Mouse (Mus musculus) stomach, embryonic 14.5 days (tissue): ENCODE measurements around the gene Hacd1. TPM values are rescaled to one million over a fixed set of nuclear protein-coding genes. Genes with fewer than 3 reads are reported as not detected.
A peak's percentile ranks its signal among the peaks of the same experiment; 100 is the strongest.

Experiments used
- ATAC-seq: fragments of 200-750 bp; cut with Nextera tagmentation; 2 replicates; pipeline ENCODE4 v1.8.0; 2017; ENCODE audit warnings: low read depth, moderate TSS enrichment; ENCODE audit not compliant: insufficient number of reproducible peaks, insufficient read depth, low FRiP score
- H3K27ac ChIP-seq: fragments of 300-500 bp; sonication (generic); 2 replicates; pipeline ENCODE4 v1.5.1; 2014; ENCODE audit warnings: mild to moderate bottlenecking, low read length, moderate library complexity, mixed read lengths
- H3K27me3 ChIP-seq: fragments of 300-500 bp; sonication (generic); 2 replicates; pipeline ENCODE4 v1.6.1; 2014; ENCODE audit warnings: low read length, control low read depth, mixed read lengths; ENCODE audit not compliant: control insufficient read depth, insufficient read depth
- H3K36me3 ChIP-seq: fragments of 300-500 bp; sonication (generic); 2 replicates; pipeline ENCODE4 v1.6.1; 2014; ENCODE audit warnings: mild to moderate bottlenecking, control low read depth, low read length, moderate library complexity, mixed read lengths; ENCODE audit not compliant: control insufficient read depth, insufficient read depth
- H3K4me1 ChIP-seq: fragments of 300-500 bp; sonication (generic); 2 replicates; pipeline ENCODE4 v1.6.1; 2014; ENCODE audit warnings: low read length, control low read depth, mixed read lengths; ENCODE audit not compliant: control insufficient read depth, insufficient read depth
- H3K4me2 ChIP-seq: fragments of 300-500 bp; sonication (generic); replicated peaks from 2 replicates; pipeline ENCODE4 v1.6.1; 2014; ENCODE audit warnings: low read depth, low read length, control low read depth
- H3K4me3 ChIP-seq: fragments of 300-500 bp; sonication (generic); 2 replicates; pipeline ENCODE4 v1.5.1; 2014; ENCODE audit warnings: low read depth, low read length, control low read depth
- H3K9ac ChIP-seq: fragments of 300-500 bp; sonication (generic); replicated peaks from 2 replicates; pipeline ENCODE4 v1.6.1; 2014; ENCODE audit warnings: low read depth, mild to moderate bottlenecking, control low read depth, low read length, moderate library complexity, mixed read lengths
- H3K9me3 ChIP-seq: fragments of 300-500 bp; sonication (generic); 2 replicates; pipeline ENCODE4 v1.6.1; 2016; ENCODE audit warnings: low read depth, low read length, control low read depth; ENCODE audit not compliant: control insufficient read depth
- WGBS: fragments of 180-500 bp; shearing (Covaris S2); extraction: QIAGEN DNeasy Blood & Tissue Kit; methylation state at CpG from one replicate; pipeline ENCODE4 v1.1.7; 2014; 5-methylcytosine and 5-hydroxymethylcytosine counted together
- polyA plus RNA-seq: library from polyadenylated mRNA; unstranded; fragments of >200 nt; fragmentation: Nextera tagmentation; extraction: Ambion mirVana; gene quantifications from 2 replicates; pipeline ENCODE4 v1.2.1, GENCODE M21; 2014

The Hacd1 gene
- polyA plus RNA-seq, 1 experiment from 2014 or later: 127 TPM

GRCm38 (mm10) chr2:14048381-14048780 lies 7.6 kb downstream of the Hacd1 start:
- no peak overlapping the region for H3K4me2 ChIP-seq
- H3K36me3 ChIP-seq: no peaks in the 10 kb centered on the region; the same call in 1 of the 2 replicates
- H3K4me1 ChIP-seq: no peaks in the 10 kb centered on the region
- peak; percentile 67; the same call in 1 of the 2 replicates for ATAC-seq
- H3K27ac ChIP-seq: no peak overlapping the region
- H3K4me3 ChIP-seq: no peak overlapping the region
- H3K9me3 ChIP-seq: no peaks in the 10 kb centered on the region
- no peak overlapping the region for H3K9ac ChIP-seq
- no peaks in the 10 kb centered on the region for H3K27me3 ChIP-seq

DNA sequence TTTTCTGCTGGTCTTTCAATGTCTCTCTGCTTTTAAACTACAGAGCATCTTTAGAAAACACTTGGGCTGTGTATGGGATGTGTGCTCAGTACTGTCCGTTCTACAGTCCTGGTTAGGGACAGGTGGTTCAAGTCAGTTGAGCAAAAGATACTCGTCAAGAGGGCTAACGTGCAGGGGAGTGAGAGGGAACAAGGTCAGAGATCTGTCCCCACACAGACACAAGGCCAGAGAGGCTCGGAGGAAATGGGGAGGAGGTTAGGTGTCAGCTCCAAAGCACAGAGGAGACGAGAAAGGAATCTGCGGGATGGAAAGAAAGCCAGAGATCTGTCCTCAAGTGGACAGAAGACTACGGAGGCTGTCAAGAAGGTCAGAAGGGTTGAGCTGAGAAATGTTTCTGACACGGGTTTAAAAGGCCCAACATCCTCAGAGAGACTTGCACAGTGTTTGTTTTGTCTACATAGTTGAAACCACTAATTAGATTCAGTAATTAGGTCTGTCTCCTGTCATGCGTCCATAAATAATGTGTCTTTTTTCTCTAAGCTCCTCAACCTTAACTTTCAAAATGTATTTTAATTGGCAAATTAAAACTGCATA lies 12.3 kb downstream of the Hacd1 start:
- no peak overlapping the region for H3K4me3 ChIP-seq
- no peaks in the 10 kb centered on the region; the same call in 1 of the 2 replicates for H3K36me3 ChIP-seq
- no peaks in the 10 kb centered on the region for H3K27me3 ChIP-seq
- WGBS: 36% methylated on average over 9 of the region's 9 CpGs
- no peak overlapping the region for H3K9ac ChIP-seq
- H3K4me2 ChIP-seq: no peak overlapping the region
- no peaks in the 10 kb centered on the region for H3K9me3 ChIP-seq
- H3K4me1 ChIP-seq: no peaks in the 10 kb centered on the region
- no peak for ATAC-seq
- no peak overlapping the region for H3K27ac ChIP-seq

DNA sequence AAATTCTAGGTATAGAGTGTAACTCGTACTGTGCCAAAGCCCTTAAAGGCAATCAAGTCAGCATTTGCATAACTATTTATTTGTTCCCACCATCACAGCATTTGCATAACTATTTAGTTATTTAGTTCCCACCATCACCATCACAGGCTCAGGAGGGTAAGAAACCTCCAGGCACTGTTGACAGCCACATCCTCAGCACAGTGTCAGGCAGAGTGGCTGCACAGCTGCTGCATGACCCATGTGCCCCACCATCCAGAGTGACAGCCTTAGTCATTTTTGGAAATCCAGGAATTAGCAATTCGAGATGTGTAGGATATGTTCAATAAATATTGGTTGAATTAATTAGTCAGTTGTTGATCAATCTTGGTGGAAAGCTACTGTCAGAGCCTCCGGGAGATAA lies 12.9 kb downstream of the Hacd1 start:
- WGBS: 71% methylated on average over 3 of the region's 3 CpGs
- Histone ChIP-seq H3K4me3 (no peak overlapping the region), H3K9ac (no peak overlapping the region), H3K4me2 (no peak overlapping the region), H3K27ac (no peak overlapping the region), H3K4me1 (no peaks in the 10 kb centered on the region), H3K9me3 (no peaks in the 10 kb centered on the region), H3K27me3 (no peaks in the 10 kb centered on the region), H3K36me3 (no peaks in the 10 kb centered on the region; the same call in 1 of the 2 replicates)
- no peak for ATAC-seq

GRCm38 (mm10) chr2:14041249-14041648 lies 14.7 kb downstream of the Hacd1 start:
- H3K27ac ChIP-seq: no peak overlapping the region
- H3K36me3 ChIP-seq: no peaks in the 10 kb centered on the region; the same call in 1 of the 2 replicates
- H3K4me3 ChIP-seq: no peak overlapping the region
- no peaks in the 10 kb centered on the region for H3K9me3 ChIP-seq
- H3K27me3 ChIP-seq: no peaks in the 10 kb centered on the region
- WGBS: 94% methylated on average over 2 of the region's 2 CpGs
- no peak for ATAC-seq
- H3K4me1 ChIP-seq: no peaks in the 10 kb centered on the region
- no peak overlapping the region for H3K4me2 ChIP-seq
- H3K9ac ChIP-seq: no peak overlapping the region

DNA sequence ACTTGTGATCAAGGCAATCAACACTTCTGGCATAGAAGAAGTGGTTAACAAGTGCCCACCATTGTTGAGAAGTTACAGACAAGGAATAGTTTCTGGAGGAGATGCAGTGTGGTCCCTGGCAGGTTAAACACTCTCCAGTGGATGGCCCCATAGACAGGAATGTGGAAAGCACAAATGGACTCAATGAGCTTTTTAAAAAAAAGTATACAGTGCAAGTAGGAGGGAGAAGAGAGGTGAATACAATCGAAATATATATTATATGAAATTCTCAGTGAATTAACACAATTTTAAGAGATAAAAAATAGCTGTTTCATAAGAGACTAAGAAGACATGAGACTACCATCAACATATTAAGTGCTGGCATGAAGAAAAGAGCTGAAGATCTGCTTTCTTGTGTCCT lies 36.7 kb downstream of the Hacd1 start:
- H3K27me3 ChIP-seq: no peaks in the 10 kb centered on the region
- no peak for ATAC-seq
- H3K9me3 ChIP-seq: no peaks in the 10 kb centered on the region
- H3K27ac ChIP-seq: no peak overlapping the region
- no peaks in the 10 kb centered on the region for H3K4me1 ChIP-seq
- H3K4me2 ChIP-seq: no peak overlapping the region
- WGBS: 89% methylated on average over 1 of the region's 1 CpGs
- H3K9ac ChIP-seq: no peak overlapping the region
- no peak overlapping the region for H3K4me3 ChIP-seq
- no peaks in the 10 kb centered on the region for H3K36me3 ChIP-seq

GRCm38 (mm10) chr2:14005121-14005520 lies 50.8 kb downstream of the Hacd1 start:
- H3K36me3 ChIP-seq: no peaks in the 10 kb centered on the region

GRCm38 (mm10) chr2:13960136-13960535 lies 95.8 kb downstream of the Hacd1 start:
- no peaks in the 10 kb centered on the region for H3K27me3 ChIP-seq
- H3K4me3 ChIP-seq: no peak overlapping the region
- H3K9me3 ChIP-seq: no peaks in the 10 kb centered on the region
- H3K4me2 ChIP-seq: no peak overlapping the region
- H3K27ac ChIP-seq: no peak overlapping the region
- H3K9ac ChIP-seq: no peak overlapping the region
- WGBS: 66% methylated on average over 1 of the region's 1 CpGs
- no peak for ATAC-seq
- H3K36me3 ChIP-seq: no peaks in the 10 kb centered on the region
- no peaks in the 10 kb centered on the region for H3K4me1 ChIP-seq

More at GRCm38 (mm10) chr2:14005121-14005520, 50.8 kb downstream of the Hacd1 start:
- Histone ChIP-seq H3K27ac (no peak overlapping the region), H3K27me3 (no peaks in the 10 kb centered on the region), H3K9me3 (no peaks in the 10 kb centered on the region), H3K4me2 (no peak overlapping the region), H3K9ac (no peak overlapping the region), H3K4me3 (no peak overlapping the region), H3K4me1 (no peaks in the 10 kb centered on the region)
- 97% methylated on average over 1 of the region's 1 CpGs for WGBS
- no peak for ATAC-seq

- no peaks in the 10 kb centered on the region for H3K36me3 ChIP-seq
- H3K27ac ChIP-seq: no peak overlapping the region
- H3K4me1 ChIP-seq: no peaks in the 10 kb centered on the region
- WGBS: 41% methylated on average over 2 of the region's 2 CpGs
- H3K9me3 ChIP-seq: no peaks in the 10 kb centered on the region
- H3K4me3 ChIP-seq: no peak overlapping the region
- H3K4me2 ChIP-seq: no peak overlapping the region
- ATAC-seq: no peak
- no peaks in the 10 kb centered on the region for H3K27me3 ChIP-seq
- H3K9ac ChIP-seq: no peak overlapping the region
Observed at GRCm38 (mm10) chr2:13956463-13956862, 99.5 kb downstream of the Hacd1 start.

DNA sequence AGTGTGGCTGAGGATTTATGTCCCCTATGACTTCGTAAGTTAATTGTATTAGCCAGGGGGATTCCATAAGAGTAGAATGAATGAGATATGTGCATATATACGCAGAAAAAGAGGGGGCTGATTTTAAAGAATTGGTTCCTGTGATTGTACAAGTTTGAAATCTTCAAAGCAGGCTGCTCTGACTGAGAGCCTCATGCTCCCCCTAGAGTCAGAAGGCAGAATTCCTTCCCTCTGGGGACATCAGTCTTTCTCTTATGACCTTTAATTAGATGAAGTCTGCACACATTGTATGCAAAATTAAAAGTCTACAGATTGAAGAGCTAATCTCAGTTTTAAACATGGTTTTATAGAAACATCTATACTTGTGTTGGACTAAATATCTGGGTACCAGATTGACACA lies 117.8 kb downstream of the Hacd1 start:
- no peak overlapping the region for H3K4me3 ChIP-seq
- H3K9ac ChIP-seq: no peak overlapping the region
- no peaks in the 10 kb centered on the region for H3K27me3 ChIP-seq
- H3K36me3 ChIP-seq: no peaks in the 10 kb centered on the region
- H3K4me2 ChIP-seq: no peak overlapping the region
- H3K4me1 ChIP-seq: no peaks in the 10 kb centered on the region
- 29% methylated on average over 2 of the region's 2 CpGs for WGBS
- no peak overlapping the region for H3K27ac ChIP-seq
- H3K9me3 ChIP-seq: no peaks in the 10 kb centered on the region
- ATAC-seq: no peak
